Mouse (Mus musculus): ENCODE data around the gene Itih5. TPM values are rescaled to one million over a fixed set of nuclear protein-coding genes. Genes with fewer than 3 reads are reported as not detected.

The Itih5 gene
- polyA plus RNA-seq, 1 experiment, result 2.1 TPM

DNA sequence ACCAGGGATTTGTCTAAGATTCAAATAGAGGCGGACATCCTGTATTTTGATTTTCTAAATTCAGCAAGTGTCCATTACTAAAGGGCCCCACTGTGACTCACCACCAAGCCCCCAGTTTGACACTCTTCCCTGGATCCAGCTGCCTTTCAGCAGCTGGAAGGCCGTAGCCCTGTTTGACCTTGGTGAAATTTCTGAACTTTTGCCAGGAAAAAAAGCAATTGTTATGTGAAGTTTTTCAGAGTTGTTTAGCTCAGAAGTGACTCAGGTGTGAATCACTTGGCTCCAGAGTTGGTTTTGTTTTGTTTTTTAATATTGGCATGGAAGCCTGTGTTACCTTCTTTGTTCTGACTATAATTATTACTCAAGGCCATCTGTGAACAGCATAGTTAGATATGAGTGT lies 46.0 kb downstream of the Itih5 start:
- Histone ChIP-seq H3K27me3 (ENCODE audit: control insufficient read depth, insufficient read depth, low read length) (no peaks in the 10 kb centered on the region), H3K36me3 (ENCODE audit: control insufficient read depth, insufficient read depth, low read length) (no peaks in the 10 kb centered on the region), H3K4me1 (ENCODE audit: control insufficient read depth, insufficient read depth, insufficient read length) (no peaks in the 10 kb centered on the region), H3K4me3 (ENCODE audit: extremely low read depth, insufficient read depth, insufficient read length) (no peak overlapping the region), H3K27ac (ENCODE audit: insufficient read depth, low read length) (no peak overlapping the region)
- TF ChIP-seq CTCF (IDR thresholded peaks at IDR 0.05; ENCODE audit: extremely low read depth, insufficient read depth, insufficient read length, insufficient replicate concordance) (no peak), POLR2A (IDR thresholded peaks at IDR 0.05; ENCODE audit: low read depth, low read length) (no peak)
- DNase-seq (ENCODE audit: low read depth in 1 of 2, low spot score in 2 of 2), result no peak
- 81% methylated on average over 2 of the region's 2 CpGs for WGBS

DNA sequence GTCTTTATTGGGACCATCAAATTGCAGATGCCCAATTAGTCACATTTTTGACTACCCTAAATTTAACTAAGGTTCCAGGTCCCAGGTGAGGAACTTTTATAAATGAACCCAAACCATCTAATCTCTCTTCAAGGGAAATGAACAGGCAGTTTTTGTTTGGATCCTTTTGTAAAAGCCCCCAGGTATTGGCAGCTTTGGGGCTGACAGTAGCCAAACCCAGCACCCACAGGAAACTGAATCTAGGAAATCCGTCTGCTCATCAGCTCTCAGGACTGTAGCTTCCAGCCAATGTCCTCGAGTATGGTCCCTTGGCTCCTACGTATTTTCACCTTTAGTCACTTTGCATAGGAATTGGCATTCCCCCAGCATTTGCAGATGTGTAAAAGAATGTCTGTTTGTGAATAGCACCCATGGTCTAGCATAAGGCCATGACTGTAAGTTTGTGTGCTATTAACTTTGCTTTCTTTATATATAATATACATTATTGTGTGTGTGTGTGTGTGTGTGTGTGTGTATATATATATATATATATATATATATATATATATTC lies 47.4 kb downstream of the Itih5 start:
- TF ChIP-seq CTCF (IDR thresholded peaks at IDR 0.05; ENCODE audit: extremely low read depth, insufficient read depth, insufficient read length, insufficient replicate concordance) (no peak), POLR2A (IDR thresholded peaks at IDR 0.05; ENCODE audit: low read depth, low read length) (no peak)
- Histone ChIP-seq H3K4me1 (ENCODE audit: control insufficient read depth, insufficient read depth, insufficient read length) (no peaks in the 10 kb centered on the region), H3K27me3 (ENCODE audit: control insufficient read depth, insufficient read depth, low read length) (no peaks in the 10 kb centered on the region), H3K36me3 (ENCODE audit: control insufficient read depth, insufficient read depth, low read length) (no peaks in the 10 kb centered on the region), H3K4me3 (ENCODE audit: extremely low read depth, insufficient read depth, insufficient read length) (no peak overlapping the region), H3K27ac (ENCODE audit: insufficient read depth, low read length) (no peak overlapping the region)
- WGBS, result 90% methylated on average over 3 of the region's 3 CpGs
- DNase-seq (ENCODE audit: low read depth in 1 of 2, low spot score in 2 of 2), result no peak

DNA sequence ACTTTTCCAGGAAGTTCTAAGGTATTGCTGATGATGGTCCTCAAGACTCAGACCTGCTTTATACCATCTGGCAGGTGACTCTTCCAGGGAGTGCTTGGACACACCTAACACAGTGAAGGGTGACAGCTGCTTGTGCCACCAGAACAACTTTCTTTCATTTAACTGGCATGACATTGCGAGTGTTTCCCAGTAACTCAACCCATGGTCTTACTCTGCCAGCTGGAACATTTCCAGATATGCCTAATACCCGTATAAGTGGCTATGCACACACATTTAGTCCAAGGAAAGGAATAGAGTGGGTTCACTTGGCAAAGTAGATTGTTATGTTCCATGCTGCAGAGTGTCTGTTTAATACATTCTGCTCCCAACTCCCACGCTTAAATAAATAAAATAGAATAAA lies 50.9 kb downstream of the Itih5 start:
- Histone ChIP-seq H3K27me3 (ENCODE audit: control insufficient read depth, insufficient read depth, low read length) (no peaks in the 10 kb centered on the region), H3K36me3 (ENCODE audit: control insufficient read depth, insufficient read depth, low read length) (no peaks in the 10 kb centered on the region), H3K27ac (ENCODE audit: insufficient read depth, low read length) (no peak overlapping the region), H3K4me1 (ENCODE audit: control insufficient read depth, insufficient read depth, insufficient read length) (no peaks in the 10 kb centered on the region), H3K4me3 (ENCODE audit: extremely low read depth, insufficient read depth, insufficient read length) (no peak overlapping the region)
- 89% methylated on average over 3 of the region's 3 CpGs for WGBS
- no peak for TF ChIP-seq POLR2A (IDR thresholded peaks at IDR 0.05; ENCODE audit: low read depth, low read length)
- TF ChIP-seq CTCF (IDR thresholded peaks at IDR 0.05; ENCODE audit: extremely low read depth, insufficient read depth, insufficient read length, insufficient replicate concordance), result no peak
- DNase-seq (ENCODE audit: low read depth in 1 of 2, low spot score in 2 of 2), result no peak

DNA sequence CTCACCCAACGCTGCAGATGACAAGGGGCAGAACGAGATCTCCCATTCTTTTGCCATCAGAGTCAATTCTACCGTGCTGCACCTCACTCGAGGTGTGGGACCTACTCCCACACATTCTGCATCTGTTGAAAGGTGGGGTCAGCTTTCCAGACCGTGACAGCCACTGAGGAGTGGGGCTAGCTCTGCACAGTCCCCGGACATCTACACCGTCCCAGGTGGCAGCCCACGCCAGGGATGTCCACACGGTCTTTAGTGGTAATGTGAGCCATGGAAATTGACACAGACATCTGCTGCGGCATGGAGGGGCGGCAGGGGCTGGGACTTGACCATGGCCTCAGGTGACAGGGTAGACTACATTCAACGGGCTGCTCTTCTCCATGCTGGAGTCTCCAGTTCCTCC lies 60.1 kb downstream of the Itih5 start:
- TF ChIP-seq CTCF (IDR thresholded peaks at IDR 0.05; ENCODE audit: extremely low read depth, insufficient read depth, insufficient read length, insufficient replicate concordance) (no peak), POLR2A (IDR thresholded peaks at IDR 0.05; ENCODE audit: low read depth, low read length) (no peak)
- Histone ChIP-seq H3K4me3 (ENCODE audit: extremely low read depth, insufficient read depth, insufficient read length) (no peak overlapping the region), H3K27me3 (ENCODE audit: control insufficient read depth, insufficient read depth, low read length) (no peaks in the 10 kb centered on the region), H3K4me1 (ENCODE audit: control insufficient read depth, insufficient read depth, insufficient read length) (no peaks in the 10 kb centered on the region), H3K36me3 (ENCODE audit: control insufficient read depth, insufficient read depth, low read length) (no peaks in the 10 kb centered on the region), H3K27ac (ENCODE audit: insufficient read depth, low read length) (no peak overlapping the region)
- DNase-seq (ENCODE audit: low read depth in 1 of 2, low spot score in 2 of 2), result no peak
- 90% methylated on average over 12 of the region's 12 CpGs for WGBS

DNA sequence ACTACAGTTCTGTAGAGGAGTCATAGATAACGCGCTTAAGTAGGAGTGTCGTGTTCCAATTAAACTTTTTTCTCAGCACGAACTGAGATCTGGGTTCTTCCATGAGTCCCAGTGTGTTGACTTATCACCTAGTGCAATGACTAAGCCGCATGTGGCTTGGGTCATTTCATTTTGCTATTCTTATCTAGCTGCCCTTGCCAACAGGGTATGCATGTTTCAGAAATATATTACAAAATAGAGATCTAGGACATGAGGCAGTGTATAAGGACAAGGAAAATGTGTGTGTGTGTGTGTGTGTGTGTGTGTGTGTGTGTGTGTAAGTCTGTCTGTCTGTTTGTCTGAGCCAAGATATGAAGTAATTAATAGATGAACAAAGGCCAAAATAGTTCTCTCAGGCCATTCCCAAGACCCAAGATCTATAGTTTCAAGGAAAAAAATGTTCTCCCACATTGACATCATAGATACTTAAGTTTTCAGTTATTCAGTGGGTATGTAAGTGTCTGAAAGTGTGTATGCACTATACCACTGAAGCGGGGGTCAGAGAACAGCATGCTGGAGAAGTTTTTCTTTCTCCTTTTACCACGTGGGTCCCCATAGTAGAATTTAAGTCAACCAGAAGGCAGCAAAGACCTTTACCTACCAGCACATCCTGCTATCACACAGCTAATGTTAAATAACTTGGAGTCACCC lies 62.6 kb downstream of the Itih5 start:
- Histone ChIP-seq H3K36me3 (ENCODE audit: control insufficient read depth, insufficient read depth, low read length) (no peaks in the 10 kb centered on the region), H3K27me3 (ENCODE audit: control insufficient read depth, insufficient read depth, low read length) (no peaks in the 10 kb centered on the region), H3K27ac (ENCODE audit: insufficient read depth, low read length) (no peak overlapping the region), H3K4me1 (ENCODE audit: control insufficient read depth, insufficient read depth, insufficient read length) (no peaks in the 10 kb centered on the region), H3K4me3 (ENCODE audit: extremely low read depth, insufficient read depth, insufficient read length) (no peak overlapping the region)
- no peak for DNase-seq (ENCODE audit: low read depth in 1 of 2, low spot score in 2 of 2)
- TF ChIP-seq POLR2A (IDR thresholded peaks at IDR 0.05; ENCODE audit: low read depth, low read length) (no peak), CTCF (IDR thresholded peaks at IDR 0.05; ENCODE audit: extremely low read depth, insufficient read depth, insufficient read length, insufficient replicate concordance) (no peak)
- 89% methylated on average over 7 of the region's 7 CpGs for WGBS

DNA sequence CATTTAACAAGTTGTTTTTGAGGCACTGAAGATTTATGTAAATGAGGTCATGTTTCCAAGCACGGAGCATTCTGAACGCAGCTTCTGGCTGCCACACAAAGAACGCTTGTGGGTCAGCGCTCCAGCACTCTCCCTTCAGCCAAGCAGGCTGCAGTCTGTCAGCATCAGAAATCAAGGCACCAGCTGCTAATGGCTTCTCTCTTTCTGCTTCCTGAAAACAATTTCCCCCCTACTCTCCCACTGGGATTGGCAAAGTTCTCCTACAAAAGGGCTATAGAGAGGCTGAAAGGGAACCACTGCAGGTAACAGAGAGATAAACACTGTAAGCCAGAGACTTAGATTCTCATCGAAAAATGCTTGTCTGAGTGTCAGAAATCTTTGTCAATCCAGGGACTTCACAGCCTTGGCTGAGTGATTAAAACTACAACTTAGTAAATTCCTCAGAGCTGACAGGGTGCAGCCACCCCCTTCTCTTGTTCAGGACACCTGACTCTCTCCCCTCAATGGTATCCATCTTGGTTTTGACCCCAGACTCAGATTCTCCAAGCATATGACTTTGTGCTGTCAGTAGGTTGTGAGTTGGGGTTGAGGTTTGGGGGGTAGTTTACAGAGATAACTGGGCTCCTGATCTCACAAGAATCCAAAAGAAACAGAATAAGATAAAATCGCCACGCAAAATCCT lies 63.3 kb downstream of the Itih5 start:
- Histone ChIP-seq H3K36me3 (ENCODE audit: control insufficient read depth, insufficient read depth, low read length) (no peaks in the 10 kb centered on the region), H3K27ac (ENCODE audit: insufficient read depth, low read length) (no peak overlapping the region), H3K27me3 (ENCODE audit: control insufficient read depth, insufficient read depth, low read length) (no peaks in the 10 kb centered on the region), H3K4me1 (ENCODE audit: control insufficient read depth, insufficient read depth, insufficient read length) (no peaks in the 10 kb centered on the region), H3K4me3 (ENCODE audit: extremely low read depth, insufficient read depth, insufficient read length) (no peak overlapping the region)
- DNase-seq (ENCODE audit: low read depth in 1 of 2, low spot score in 2 of 2), result no peak
- 84% methylated on average over 7 of the region's 7 CpGs for WGBS
- TF ChIP-seq CTCF (IDR thresholded peaks at IDR 0.05; ENCODE audit: extremely low read depth, insufficient read depth, insufficient read length, insufficient replicate concordance), result no peak
- no peak for TF ChIP-seq POLR2A (IDR thresholded peaks at IDR 0.05; ENCODE audit: low read depth, low read length)

DNA sequence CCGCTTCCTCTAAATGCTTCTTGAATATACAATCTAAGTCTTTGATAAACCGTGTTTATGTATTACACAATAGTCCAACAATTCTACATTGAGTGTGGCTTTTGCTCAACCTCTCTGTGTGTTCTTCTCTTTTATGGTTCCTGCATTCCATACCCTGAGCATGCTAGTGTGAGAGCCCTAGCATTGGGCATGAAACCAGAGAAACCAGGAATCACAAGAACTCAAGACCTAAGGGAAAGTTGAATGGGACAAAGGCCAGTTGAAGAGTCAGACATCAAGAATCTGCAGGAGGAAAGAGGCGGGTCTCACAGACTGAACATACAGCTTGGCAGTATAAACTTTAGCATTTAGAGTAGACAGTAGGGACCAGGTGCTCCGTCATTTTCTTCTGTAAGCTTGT lies 68.5 kb downstream of the Itih5 start:
- Histone ChIP-seq H3K4me3 (ENCODE audit: extremely low read depth, insufficient read depth, insufficient read length) (no peak overlapping the region), H3K27ac (ENCODE audit: insufficient read depth, low read length) (no peak overlapping the region), H3K4me1 (ENCODE audit: control insufficient read depth, insufficient read depth, insufficient read length) (no peaks in the 10 kb centered on the region), H3K36me3 (ENCODE audit: control insufficient read depth, insufficient read depth, low read length) (no peaks in the 10 kb centered on the region), H3K27me3 (ENCODE audit: control insufficient read depth, insufficient read depth, low read length) (no peaks in the 10 kb centered on the region)
- no peak for DNase-seq (ENCODE audit: low read depth in 1 of 2, low spot score in 2 of 2)
- WGBS, result 86% methylated on average over 4 of the region's 4 CpGs
- TF ChIP-seq POLR2A (IDR thresholded peaks at IDR 0.05; ENCODE audit: low read depth, low read length), result no peak
- no peak for TF ChIP-seq CTCF (IDR thresholded peaks at IDR 0.05; ENCODE audit: extremely low read depth, insufficient read depth, insufficient read length, insufficient replicate concordance)
